Comparison of ENCODE assay signal across 16 mouse cellular contexts in genomic region chr8:34604581-34604980, GRCm38 (mm10).
"Had no signal": no experiment of that assay in that cellular context is flagged by ENCODE, and none has a peak within 500 bp of the region (broad histone marks: within the 10 kb centered on the region; RNA-seq: fewer than 3 reads in every experiment).

No protein-coding gene starts in this region.

- H3K27me3 ChIP-seq: limb, embryonic 12.5 days; limb, embryonic 15.5 days; midbrain, embryonic 13.5 days; neural tube, embryonic 13.5 days had no signal

- H3K27ac ChIP-seq: kidney, postnatal 0 days; limb, embryonic 12.5 days; limb, embryonic 15.5 days; liver, embryonic 14.5 days; midbrain, embryonic 10.5 days; midbrain, embryonic 13.5 days; neural tube, embryonic 13.5 days; stomach, postnatal 0 days had no signal

- H3K4me3 ChIP-seq: limb, embryonic 12.5 days; limb, embryonic 15.5 days; megakaryocyte, embryonic 14.5 days; midbrain, embryonic 10.5 days; midbrain, embryonic 13.5 days; myocyte; neural tube, embryonic 13.5 days had no signal

- H3K4me1 ChIP-seq: limb, embryonic 12.5 days; limb, embryonic 15.5 days; neural tube, embryonic 13.5 days had no signal

- DNase-seq: kidney, adult 2 months; kidney, postnatal 25 days; left cerebral cortex, postnatal 4 days; liver, postnatal 0 days; lung, embryonic 14.5 days; right cerebral cortex, postnatal 4 days had no signal

- H3K36me3 ChIP-seq: limb, embryonic 12.5 days; limb, embryonic 15.5 days; midbrain, embryonic 10.5 days; midbrain, embryonic 13.5 days; neural tube, embryonic 13.5 days had no signal
